Mouse (Mus musculus) naive thymus-derived CD4-positive, alpha-beta T cell, adult 2 months (primary cell): ENCODE data around the gene Rnf130.

Experiments used
- DNase-seq: peaks from one replicate; pipeline ENCODE4 v3.0.0-alpha.2; 2011; ENCODE audit warnings: low read depth

Gene Rnf130

GRCm38 (mm10) chr11:50025721-50026520, 775 bp downstream of the Rnf130 start:
- DNase-seq = peak; percentile 60

GRCm38 (mm10) chr11:50026521-50027090, 1.5 kb downstream of the Rnf130 start:
- peak; percentile 24 for DNase-seq

- DNase-seq = no peak
Observed at GRCm38 (mm10) chr11:50028416-50028815, 3.3 kb downstream of the Rnf130 start.

- no peak for DNase-seq
Observed at GRCm38 (mm10) chr11:50034155-50034554, 9.0 kb downstream of the Rnf130 start.

- no peak for DNase-seq
Observed at GRCm38 (mm10) chr11:50035726-50036125, 10.6 kb downstream of the Rnf130 start.

GRCm38 (mm10) chr11:50036781-50037460, 11.8 kb downstream of the Rnf130 start:
- DNase-seq = no peak

GRCm38 (mm10) chr11:50038757-50039156, 13.6 kb downstream of the Rnf130 start:
- DNase-seq = no peak

GRCm38 (mm10) chr11:50041148-50041547, 16.0 kb downstream of the Rnf130 start:
- no peak for DNase-seq

- no peak for DNase-seq
Observed at GRCm38 (mm10) chr11:50042345-50042997, 17.3 kb downstream of the Rnf130 start.

- DNase-seq = no peak
Observed at GRCm38 (mm10) chr11:50044454-50044853, 19.3 kb downstream of the Rnf130 start.

GRCm38 (mm10) chr11:50047610-50048009, 22.5 kb downstream of the Rnf130 start:
- DNase-seq = no peak

- no peak for DNase-seq
Observed at GRCm38 (mm10) chr11:50048115-50048514, 23.0 kb downstream of the Rnf130 start.

- no peak for DNase-seq
Observed at GRCm38 (mm10) chr11:50050392-50050791, 25.2 kb downstream of the Rnf130 start.

- DNase-seq = no peak
Observed at GRCm38 (mm10) chr11:50057713-50058112, 32.6 kb downstream of the Rnf130 start.

- DNase-seq = no peak
Observed at GRCm38 (mm10) chr11:50058277-50058676, 33.1 kb downstream of the Rnf130 start.

GRCm38 (mm10) chr11:50059045-50059444, 33.9 kb downstream of the Rnf130 start:
- no peak for DNase-seq

- no peak for DNase-seq
Observed at GRCm38 (mm10) chr11:50062116-50062515, 37.0 kb downstream of the Rnf130 start.

GRCm38 (mm10) chr11:50066088-50066487, 40.9 kb downstream of the Rnf130 start:
- DNase-seq = no peak

- DNase-seq = no peak
Observed at GRCm38 (mm10) chr11:50073830-50074229, 48.7 kb downstream of the Rnf130 start.

GRCm38 (mm10) chr11:50076756-50077155, 51.6 kb downstream of the Rnf130 start:
- DNase-seq = no peak

- DNase-seq = no peak
Observed at GRCm38 (mm10) chr11:50081365-50082190, 56.4 kb downstream of the Rnf130 start.

- DNase-seq = no peak
Observed at GRCm38 (mm10) chr11:50086211-50086610, 61.1 kb downstream of the Rnf130 start.
